17 mouse cellular contexts compared by ENCODE assay signal in genomic region chr1:129005899-129006298, GRCm38 (mm10).
DNase-seq lines count a peak whose midpoint lies in the region; ATAC-seq and TF ChIP-seq lines count a peak whose summit lies in the region.
"Had no signal": no experiment of that assay in that cellular context is flagged by ENCODE, and none has a peak within 500 bp of the region (broad histone marks: within the 10 kb centered on the region; RNA-seq: fewer than 3 reads in every experiment).

No protein-coding gene starts in this region.

- H3K4me2 ChIP-seq in hindbrain, embryonic 13.5 days: no peak overlapping the region
- H3K4me2 ChIP-seq in heart, embryonic 11.5 days: no peak overlapping the region
- H3K4me2 ChIP-seq: embryonic facial prominence, embryonic 15.5 days; limb, embryonic 15.5 days had no signal

- no peak for TF ChIP-seq CTCF in brain, embryonic 14.5 days (IDR thresholded peaks at IDR 0.05; ENCODE audit: borderline replicate concordance, extremely low read depth, insufficient read depth, insufficient read length)

- peak; percentile 11 to 12 for DNase-seq in cerebellum, postnatal 25 days
- DNase-seq in cerebellum, adult 18-20 months: no peak
- no peak for DNase-seq in hindbrain, embryonic 10.5 days (ENCODE audit: low spot score)
- DNase-seq in brain, embryonic 14.5 days (ENCODE audit: low read depth): peak; percentile 67
- DNase-seq in mesoderm, embryonic 11.5 days (ENCODE audit: low read depth, low spot score): peak; percentile 5
- no peak for DNase-seq in kidney, postnatal 4 days
- DNase-seq: adrenal gland, postnatal 14 days; cerebellum, adult 9-10 months; heart, adult 18-20 months; kidney, adult 18-20 months; kidney, postnatal 25 days; lung, adult 18-20 months; thymus, postnatal 4 days had no signal

- no peaks in the 10 kb centered on the region for H3K4me1 ChIP-seq in hindbrain, embryonic 13.5 days (replicated peaks)
- peaks cover 5% of the 10 kb centered on the region; the same call in 1 of the 2 replicates for H3K4me1 ChIP-seq in hindbrain, embryonic 10.5 days (replicated peaks)
- H3K4me1 ChIP-seq in heart, embryonic 11.5 days (ENCODE audit: control insufficient read depth, insufficient read depth, low read length): no peaks in the 10 kb centered on the region
- H3K4me1 ChIP-seq: embryonic facial prominence, embryonic 15.5 days; limb, embryonic 15.5 days had no signal

- no peak overlapping the region for H3K4me3 ChIP-seq in hindbrain, embryonic 13.5 days
- H3K4me3 ChIP-seq in hindbrain, embryonic 10.5 days: no peak overlapping the region
- no peak overlapping the region for H3K4me3 ChIP-seq in heart, embryonic 11.5 days (ENCODE audit: low read depth, low read length)
- H3K4me3 ChIP-seq: embryonic facial prominence, embryonic 15.5 days; limb, embryonic 15.5 days had no signal

- no peaks in the 10 kb centered on the region for H3K27me3 ChIP-seq in hindbrain, embryonic 13.5 days
- no peaks in the 10 kb centered on the region for H3K27me3 ChIP-seq in hindbrain, embryonic 10.5 days (ENCODE audit: insufficient read depth, poor library complexity, severe bottlenecking)
- H3K27me3 ChIP-seq in heart, embryonic 11.5 days (ENCODE audit: control insufficient read depth, insufficient read depth, low read length): no peaks in the 10 kb centered on the region
- H3K27me3 ChIP-seq: embryonic facial prominence, embryonic 15.5 days; limb, embryonic 15.5 days had no signal

- peak; percentile 72; the same call in 1 of the 2 replicates for ATAC-seq in hindbrain, embryonic 13.5 days (ENCODE audit: low FRiP score)
- ATAC-seq in heart, embryonic 11.5 days (replicated peaks; ENCODE audit: insufficient number of reproducible peaks, low FRiP score, low TSS enrichment): no peak

- H3K9me3 ChIP-seq in hindbrain, embryonic 13.5 days: no peaks in the 10 kb centered on the region
- H3K9me3 ChIP-seq in hindbrain, embryonic 10.5 days: no peaks in the 10 kb centered on the region
- no peaks in the 10 kb centered on the region for H3K9me3 ChIP-seq in heart, embryonic 11.5 days (replicated peaks; ENCODE audit: control insufficient read depth, low read length)
- H3K9me3 ChIP-seq: embryonic facial prominence, embryonic 15.5 days; limb, embryonic 15.5 days had no signal

- 60% methylated on average over 1 of the region's 1 CpGs for WGBS in hindbrain, embryonic 13.5 days
- WGBS in hindbrain, embryonic 10.5 days: 57% methylated on average over 1 of the region's 1 CpGs
- 79% methylated on average over 1 of the region's 1 CpGs for WGBS in heart, embryonic 11.5 days (ENCODE audit: insufficient replicate concordance)

- H3K9ac ChIP-seq in hindbrain, embryonic 13.5 days: no peak overlapping the region
- H3K9ac ChIP-seq in heart, embryonic 11.5 days (ENCODE audit: low read depth, low read length): no peak overlapping the region
- H3K9ac ChIP-seq: embryonic facial prominence, embryonic 15.5 days; limb, embryonic 15.5 days had no signal

- no peak overlapping the region for H3K27ac ChIP-seq in hindbrain, embryonic 13.5 days
- H3K27ac ChIP-seq in hindbrain, embryonic 10.5 days: no peak overlapping the region
- H3K27ac ChIP-seq in heart, embryonic 11.5 days (ENCODE audit: low read depth, low read length): no peak overlapping the region
- H3K27ac ChIP-seq: embryonic facial prominence, embryonic 15.5 days; limb, embryonic 15.5 days had no signal

- no peak for TF ChIP-seq POLR2A in brain, embryonic 14.5 days (IDR thresholded peaks at IDR 0.05; ENCODE audit: borderline replicate concordance, extremely low read depth, insufficient read depth, insufficient read length, poor library complexity, severe bottlenecking)

- H3K36me3 ChIP-seq in hindbrain, embryonic 13.5 days: no peaks in the 10 kb centered on the region
- H3K36me3 ChIP-seq in hindbrain, embryonic 10.5 days: no peaks in the 10 kb centered on the region
- H3K36me3 ChIP-seq in heart, embryonic 11.5 days (ENCODE audit: control insufficient read depth, insufficient read depth, low read length): no peaks in the 10 kb centered on the region
- H3K36me3 ChIP-seq: embryonic facial prominence, embryonic 15.5 days; limb, embryonic 15.5 days had no signal

Comparison
In these comparisons a context has a peak if more than half of its experiments do, and no peak if none do; other contexts are left out.
1. DNase-seq: peak in cerebellum, postnatal 25 days (2 of 2), brain, embryonic 14.5 days (single experiment) and mesoderm, embryonic 11.5 days (single experiment); none in cerebellum, adult 18-20 months (0 of 2), hindbrain, embryonic 10.5 days (single experiment) and kidney, postnatal 4 days (0 of 2).